Mouse (Mus musculus) embryonic facial prominence, embryonic 13.5 days (tissue): ENCODE measurements at regions not wholly inside any gene's neighbourhood (a gene's known extent, or its start where the extent isn't known, plus 50 kb on each side); places are given as distances from the start of the nearest gene placed in this dataset.

Experiments used
- ATAC-seq: fragments of 200-750 bp; cut with Nextera tagmentation; 2 replicates; pipeline ENCODE4 v1.8.0; 2017; ENCODE audit warnings: low read depth; ENCODE audit not compliant: insufficient number of reproducible peaks, insufficient read depth, low FRiP score, low TSS enrichment
- H3K27ac ChIP-seq: fragments of 300-500 bp; sonication (generic); 2 replicates; pipeline ENCODE4 v1.5.1; 2015; ENCODE audit warnings: moderate library complexity, mild to moderate bottlenecking, inconsistent platforms
- H3K27me3 ChIP-seq: fragments of 300-500 bp; sonication (generic); 2 replicates; pipeline ENCODE4 v1.6.1; 2015; ENCODE audit warnings: mild to moderate bottlenecking, inconsistent platforms
- H3K36me3 ChIP-seq: fragments of 300-500 bp; sonication (generic); 2 replicates; pipeline ENCODE4 v1.6.1; 2015; ENCODE audit warnings: mild to moderate bottlenecking, inconsistent platforms
- H3K4me1 ChIP-seq: fragments of 300-500 bp; sonication (generic); 2 replicates; pipeline ENCODE4 v1.6.1; 2015; ENCODE audit warnings: inconsistent platforms
- H3K4me2 ChIP-seq: fragments of 300-500 bp; sonication (generic); 2 replicates; pipeline ENCODE4 v1.6.1; 2015; ENCODE audit warnings: moderate library complexity, mild to moderate bottlenecking, inconsistent platforms
- H3K4me3 ChIP-seq: fragments of 300-500 bp; sonication (generic); 2 replicates; pipeline ENCODE4 v1.5.1; 2015; ENCODE audit warnings: mild to moderate bottlenecking, inconsistent platforms
- H3K9ac ChIP-seq: fragments of 300-500 bp; sonication (generic); 2 replicates; pipeline ENCODE4 v1.6.1; 2015; ENCODE audit warnings: mild to moderate bottlenecking, inconsistent platforms
- H3K9me3 ChIP-seq: fragments of 300-500 bp; sonication (generic); 2 replicates; pipeline ENCODE4 v1.6.1; 2016; ENCODE audit warnings: inconsistent platforms
- WGBS: fragments of 180-500 bp; shearing (Covaris S2); methylation state at CpG from one replicate; pipeline ENCODE4 v1.1.7; 2015; ENCODE audit warnings: mixed read lengths; 5-methylcytosine and 5-hydroxymethylcytosine counted together

GRCm38 (mm10) chr11:19775741-19776140 lies 148.4 kb upstream of the Spred2 start:
- Histone ChIP-seq H3K4me1 (peaks cover 23% of the 10 kb centered on the region), H3K36me3 (no peaks in the 10 kb centered on the region), H3K27me3 (no peaks in the 10 kb centered on the region), H3K9ac (no peak overlapping the region), H3K4me2 (no peak overlapping the region), H3K4me3 (no peak overlapping the region), H3K9me3 (no peaks in the 10 kb centered on the region), H3K27ac (no peak overlapping the region)
- WGBS: 69% methylated on average over 4 of the region's 4 CpGs
- ATAC-seq: no peak

DNA sequence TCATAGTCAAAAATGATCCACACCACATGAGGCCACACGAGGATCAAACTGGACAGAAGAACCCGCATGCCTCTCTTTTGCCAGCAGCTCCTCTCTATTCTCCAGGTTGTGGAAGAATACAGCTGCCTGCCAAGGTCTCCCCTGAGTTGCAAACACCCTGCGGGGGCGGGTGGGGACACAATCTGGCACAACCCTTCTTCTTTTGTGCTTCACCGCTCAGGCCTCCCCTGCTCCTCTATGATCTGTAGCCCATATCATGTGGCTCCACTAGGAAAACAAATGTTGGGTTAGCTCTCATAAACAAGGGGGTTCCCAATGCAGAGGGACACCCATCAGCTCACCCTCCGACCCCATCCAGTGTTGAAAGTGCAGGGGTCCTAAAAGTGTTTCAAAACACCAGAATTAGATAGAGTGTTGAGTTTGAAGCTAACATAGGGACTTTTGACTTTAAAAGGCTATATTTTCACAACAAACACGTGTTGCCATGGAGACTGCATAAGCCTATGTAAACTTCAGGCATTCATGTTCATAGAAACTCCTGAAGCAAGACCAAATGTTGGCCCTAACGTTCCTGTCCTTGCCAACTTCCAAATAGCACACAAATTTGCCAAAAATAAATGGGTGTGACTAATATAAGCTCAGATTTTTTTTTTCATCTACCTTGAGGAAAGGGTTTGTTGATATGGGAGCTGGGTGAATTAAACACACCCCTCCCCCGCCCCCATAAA lies 147.5 kb upstream of the Spred2 start:
- 78% methylated on average over 9 of the region's 9 CpGs for WGBS
- Histone ChIP-seq H3K27me3 (peaks cover 4% of the 10 kb centered on the region), H3K4me2 (no peak overlapping the region), H3K4me1 (peaks cover 23% of the 10 kb centered on the region), H3K9ac (no peak overlapping the region), H3K27ac (peak overlapping the region; percentile 48; the same call in 1 of the 2 replicates), H3K36me3 (no peaks in the 10 kb centered on the region), H3K9me3 (no peaks in the 10 kb centered on the region), H3K4me3 (no peak overlapping the region)
- ATAC-seq: no peak; the same call in 1 of the 2 replicates

DNA sequence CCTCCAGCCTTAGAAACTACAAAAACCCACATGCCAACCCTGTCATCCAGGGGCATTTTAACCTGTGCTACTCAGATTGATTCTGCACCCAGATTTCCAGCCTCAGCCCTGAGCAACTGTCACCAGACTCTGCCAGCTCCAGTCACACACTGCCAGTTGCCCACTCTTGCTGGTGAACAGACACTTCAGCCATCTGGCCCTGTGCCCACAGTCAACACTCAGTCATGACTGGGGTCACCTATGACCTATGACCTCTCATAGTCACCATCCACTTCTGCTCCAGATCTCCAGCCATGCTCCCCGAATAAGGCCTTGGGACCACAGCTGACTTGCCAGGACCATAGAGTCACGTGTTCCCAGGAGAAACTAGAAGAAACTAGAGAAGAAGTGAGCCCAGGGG lies 146.0 kb upstream of the Spred2 start:
- Histone ChIP-seq H3K4me1 (peaks cover 23% of the 10 kb centered on the region), H3K27me3 (peaks cover 4% of the 10 kb centered on the region), H3K27ac (no peak overlapping the region), H3K4me3 (no peak overlapping the region), H3K4me2 (no peak overlapping the region), H3K9me3 (no peaks in the 10 kb centered on the region), H3K36me3 (no peaks in the 10 kb centered on the region), H3K9ac (no peak overlapping the region)
- no peak for ATAC-seq
- 93% methylated on average over 2 of the region's 2 CpGs for WGBS

DNA sequence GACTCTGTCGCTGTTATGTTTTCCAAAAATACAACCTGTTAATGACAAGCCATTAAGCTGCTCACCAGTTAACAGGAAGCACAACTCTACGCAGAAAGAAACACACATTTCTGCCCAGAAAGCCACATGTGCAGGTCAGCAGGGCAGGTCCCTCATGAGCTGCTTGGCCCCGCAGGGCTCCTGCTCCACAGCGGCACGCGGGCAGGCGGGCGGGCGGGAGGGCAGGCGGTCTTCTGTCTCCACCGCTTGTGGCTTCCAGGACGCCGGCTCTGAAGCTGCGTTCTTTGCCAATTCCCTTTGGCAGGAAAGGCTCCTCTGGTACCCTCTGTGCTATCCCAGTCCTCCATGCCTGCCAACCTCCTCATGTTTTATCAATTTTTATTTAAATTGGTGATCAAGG lies 139.1 kb upstream of the Spred2 start:
- H3K4me3 ChIP-seq: no peak overlapping the region
- no peak for ATAC-seq
- H3K4me2 ChIP-seq: no peak overlapping the region
- peaks cover 4% of the 10 kb centered on the region for H3K27me3 ChIP-seq
- no peaks in the 10 kb centered on the region for H3K9me3 ChIP-seq
- no peak overlapping the region for H3K27ac ChIP-seq
- WGBS: 53% methylated on average over 14 of the region's 14 CpGs
- no peaks in the 10 kb centered on the region for H3K36me3 ChIP-seq
- no peak overlapping the region for H3K9ac ChIP-seq
- no peaks in the 10 kb centered on the region for H3K4me1 ChIP-seq

GRCm38 (mm10) chr11:19796950-19797670 lies 127.1 kb upstream of the Spred2 start:
- Histone ChIP-seq H3K4me3 (no peak overlapping the region), H3K27me3 (no peaks in the 10 kb centered on the region), H3K4me1 (no peaks in the 10 kb centered on the region), H3K36me3 (no peaks in the 10 kb centered on the region), H3K27ac (no peak overlapping the region), H3K4me2 (no peak overlapping the region), H3K9ac (no peak overlapping the region), H3K9me3 (peaks cover 2% of the 10 kb centered on the region; the same call in 1 of the 2 replicates)
- ATAC-seq: no peak
- 58% methylated on average over 4 of the region's 4 CpGs for WGBS

GRCm38 (mm10) chr11:19809359-19809758 lies 114.8 kb upstream of the Spred2 start:
- Histone ChIP-seq H3K27ac (no peak overlapping the region), H3K9me3 (no peaks in the 10 kb centered on the region), H3K9ac (no peak overlapping the region), H3K4me2 (no peak overlapping the region), H3K4me3 (no peak overlapping the region), H3K4me1 (peaks cover 7% of the 10 kb centered on the region; the same call in 1 of the 2 replicates), H3K36me3 (no peaks in the 10 kb centered on the region), H3K27me3 (no peaks in the 10 kb centered on the region)
- WGBS: 86% methylated on average over 7 of the region's 7 CpGs
- no peak for ATAC-seq

DNA sequence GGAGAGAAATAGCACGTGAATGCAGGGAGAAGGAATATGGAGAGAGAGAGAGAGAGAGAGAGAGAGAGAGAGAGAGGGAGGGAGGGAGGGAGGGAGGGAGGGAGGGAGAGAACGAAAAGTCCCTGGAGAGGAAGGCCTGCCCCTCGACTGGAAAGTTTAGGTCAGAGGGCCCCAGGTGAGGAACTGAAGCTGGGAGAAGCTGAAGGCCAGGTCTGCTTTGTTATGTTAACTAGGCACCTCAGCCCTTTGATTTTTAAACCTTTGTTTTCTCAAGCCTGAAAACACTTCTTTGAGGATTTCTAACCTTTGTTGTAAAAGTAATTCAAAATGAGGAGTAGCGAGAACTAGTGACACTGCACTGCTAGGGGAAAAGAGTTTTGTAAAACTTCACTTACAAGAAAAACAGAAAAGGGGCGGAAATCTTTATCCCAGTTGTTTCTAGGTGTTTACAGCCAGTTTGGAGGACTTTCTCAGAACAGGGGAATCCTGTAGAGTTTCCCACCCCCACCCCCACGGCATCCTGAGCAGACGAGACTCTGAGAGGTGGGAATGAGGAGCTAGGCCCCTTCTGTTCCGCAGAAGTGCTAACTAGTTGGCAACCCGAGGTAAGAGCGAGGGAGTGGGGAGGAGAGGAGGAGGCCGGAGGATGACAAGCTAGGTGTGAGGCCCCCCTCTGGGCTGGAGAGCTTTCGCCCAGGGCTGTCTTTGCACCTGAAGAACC lies 112.7 kb upstream of the Spred2 start:
- Histone ChIP-seq H3K4me2 (peak overlapping the region; percentile 22; the same call in 1 of the 2 replicates), H3K9ac (no peak overlapping the region), H3K27me3 (no peaks in the 10 kb centered on the region), H3K9me3 (no peaks in the 10 kb centered on the region), H3K4me1 (peaks cover 7% of the 10 kb centered on the region; the same call in 1 of the 2 replicates), H3K36me3 (no peaks in the 10 kb centered on the region), H3K4me3 (no peak overlapping the region), H3K27ac (no peak overlapping the region)
- ATAC-seq: no peak
- WGBS: 23% methylated on average over 11 of the region's 12 CpGs

DNA sequence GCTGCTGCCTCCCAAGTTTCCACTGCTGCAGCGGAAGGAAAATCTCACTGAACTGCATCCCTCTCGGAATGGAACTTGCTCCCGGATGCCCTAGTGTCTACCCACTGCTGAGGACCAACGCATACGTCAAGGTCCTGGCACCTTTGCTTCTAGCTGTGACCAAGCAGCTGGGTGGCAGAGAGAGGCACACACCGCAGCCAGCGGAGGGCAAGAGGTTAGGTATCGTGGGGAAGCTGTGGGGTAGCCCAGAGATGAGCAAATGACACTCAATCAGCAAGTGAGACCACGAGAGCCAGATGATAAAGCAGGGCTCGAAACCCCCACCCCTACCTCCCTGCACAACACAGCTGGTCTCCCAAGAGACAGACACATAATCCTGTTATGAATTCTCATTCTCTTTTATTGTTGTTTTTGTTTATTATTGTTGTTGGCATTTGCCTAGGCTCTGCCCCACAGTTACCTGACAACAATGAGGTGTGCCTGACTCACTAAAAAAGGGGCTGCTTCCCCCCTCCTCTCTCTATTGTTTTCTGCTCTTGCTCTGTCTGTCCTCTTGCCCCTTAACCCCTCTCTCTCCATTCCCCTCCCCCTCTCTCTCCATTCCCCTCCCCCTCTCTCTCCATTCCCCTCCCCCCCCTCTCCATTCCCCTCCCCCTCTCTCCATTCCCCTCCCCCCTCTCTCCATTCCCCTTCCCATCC lies 112.0 kb upstream of the Spred2 start:
- H3K36me3 ChIP-seq: no peaks in the 10 kb centered on the region
- no peaks in the 10 kb centered on the region for H3K27me3 ChIP-seq
- no peak overlapping the region for H3K4me3 ChIP-seq
- H3K27ac ChIP-seq: no peak overlapping the region
- WGBS: 18% methylated on average over 10 of the region's 10 CpGs
- H3K4me1 ChIP-seq: peaks cover 7% of the 10 kb centered on the region; the same call in 1 of the 2 replicates
- H3K9me3 ChIP-seq: no peaks in the 10 kb centered on the region
- no peak for ATAC-seq
- H3K4me2 ChIP-seq: peak overlapping the region; percentile 22; the same call in 1 of the 2 replicates
- no peak overlapping the region for H3K9ac ChIP-seq

DNA sequence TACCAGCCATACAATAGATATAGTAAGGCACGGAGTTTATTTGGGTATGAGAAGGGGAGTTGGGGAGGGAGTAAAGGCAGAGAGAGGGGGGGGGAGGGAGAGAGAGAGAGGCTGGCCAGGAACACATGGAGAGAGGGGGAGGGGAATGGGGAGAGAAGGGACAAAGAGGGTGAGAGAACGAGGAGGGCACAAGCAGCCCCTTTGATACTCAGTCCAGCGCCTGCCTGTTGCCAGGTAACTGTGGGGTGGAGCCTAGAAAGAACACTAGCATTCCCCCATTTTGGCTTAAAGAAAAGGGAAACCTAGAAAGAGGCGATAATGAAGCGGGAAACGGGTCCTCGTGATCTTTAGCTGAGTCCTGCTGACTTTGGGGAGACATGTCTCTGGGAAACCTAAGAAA lies 110.6 kb upstream of the Spred2 start:
- ATAC-seq: no peak
- Histone ChIP-seq H3K27ac (no peak overlapping the region), H3K27me3 (no peaks in the 10 kb centered on the region), H3K4me1 (peaks cover 7% of the 10 kb centered on the region; the same call in 1 of the 2 replicates), H3K9ac (no peak overlapping the region), H3K4me3 (no peak overlapping the region), H3K36me3 (no peaks in the 10 kb centered on the region), H3K4me2 (no peak overlapping the region), H3K9me3 (no peaks in the 10 kb centered on the region)
- 73% methylated on average over 7 of the region's 7 CpGs for WGBS

GRCm38 (mm10) chr11:19822991-19823390 lies 101.2 kb upstream of the Spred2 start:
- no peak for ATAC-seq
- 69% methylated on average over 5 of the region's 5 CpGs for WGBS
- Histone ChIP-seq H3K4me1 (no peaks in the 10 kb centered on the region), H3K9me3 (no peaks in the 10 kb centered on the region), H3K36me3 (no peaks in the 10 kb centered on the region), H3K9ac (no peak overlapping the region), H3K27ac (no peak overlapping the region), H3K27me3 (no peaks in the 10 kb centered on the region), H3K4me3 (no peak overlapping the region), H3K4me2 (no peak overlapping the region)

DNA sequence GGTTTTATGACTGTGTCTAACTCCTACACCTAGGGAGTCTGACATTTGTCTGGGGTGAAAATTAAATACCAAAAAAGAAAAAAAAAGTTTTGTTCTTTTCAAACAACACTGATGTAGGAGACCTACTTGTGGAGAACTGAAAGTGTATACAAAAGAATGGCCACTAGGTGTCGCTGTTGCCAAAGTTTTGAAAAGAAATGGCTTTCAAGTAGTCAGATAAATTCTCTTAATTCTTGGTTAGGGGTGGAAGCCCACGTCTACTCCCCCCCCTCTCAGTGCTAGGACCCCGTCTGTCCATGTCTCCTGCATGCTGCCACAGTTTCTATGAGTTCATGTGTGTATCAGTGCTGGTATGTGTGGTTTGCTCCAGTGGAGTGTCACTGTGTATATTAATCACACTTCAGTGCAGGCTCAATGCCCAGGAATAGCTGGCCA lies 100.7 kb upstream of the Spred2 start:
- Histone ChIP-seq H3K27me3 (no peaks in the 10 kb centered on the region), H3K4me3 (no peak overlapping the region), H3K36me3 (no peaks in the 10 kb centered on the region), H3K9me3 (no peaks in the 10 kb centered on the region), H3K9ac (no peak overlapping the region), H3K4me2 (no peak overlapping the region), H3K27ac (no peak overlapping the region), H3K4me1 (no peaks in the 10 kb centered on the region)
- ATAC-seq: no peak
- under 1% methylated on average over 3 of the region's 3 CpGs for WGBS
